19 mouse cellular contexts compared by ENCODE assay signal in genomic region chr11:35863653-35864052, GRCm38 (mm10). TPM values are rescaled to one million over a fixed set of nuclear protein-coding genes. Genes with fewer than 3 reads are reported as not detected.
DNase-seq lines count a peak whose midpoint lies in the region; ATAC-seq and TF ChIP-seq lines count a peak whose summit lies in the region.
"Had no signal": no experiment of that assay in that cellular context is flagged by ENCODE, and none has a peak within 500 bp of the region (broad histone marks: within the 10 kb centered on the region; RNA-seq: fewer than 3 reads in every experiment).

No protein-coding gene starts in this region.

- ATAC-seq in midbrain, embryonic 13.5 days, result no peak

- 88% methylated on average over 5 of the region's 5 CpGs for WGBS in embryonic facial prominence, embryonic 10.5 days
- WGBS in midbrain, embryonic 13.5 days, result 85% methylated on average over 5 of the region's 5 CpGs

- H3K9me3 ChIP-seq in embryonic facial prominence, embryonic 10.5 days, result no peaks in the 10 kb centered on the region
- no peaks in the 10 kb centered on the region for H3K9me3 ChIP-seq in midbrain, embryonic 13.5 days
- H3K9me3 ChIP-seq: embryonic facial prominence, embryonic 13.5 days; heart, embryonic 10.5 days; limb, embryonic 15.5 days; liver, embryonic 15.5 days had no signal

- no peak for DNase-seq in layer of hippocampus, adult 2 months (ENCODE audit: low spot score in 2 of 2)
- DNase-seq in layer of hippocampus, adult 9-11 months, result no peak
- DNase-seq in brain, adult 2 months (ENCODE audit: low read depth, low spot score), result peak; percentile 77
- DNase-seq in embryonic facial prominence, embryonic 10.5 days (ENCODE audit: low spot score), result no peak
- DNase-seq in gastrocnemius, postnatal 36 days, result no peak
- no peak for DNase-seq in adipocyte (ENCODE audit: low spot score)
- DNase-seq: adrenal gland, adult 8-10 months; cerebellum, postnatal 10 days; heart, postnatal 10 days; kidney, adult 2 months; kidney, postnatal 10 days; thymus, adult 18-20 months; thymus, postnatal 4 days had no signal

- H3K4me3 ChIP-seq in layer of hippocampus, adult 2 months, result no peak overlapping the region
- H3K4me3 ChIP-seq in embryonic facial prominence, embryonic 10.5 days, result no peak overlapping the region
- no peak overlapping the region for H3K4me3 ChIP-seq in midbrain, embryonic 13.5 days (replicated peaks)
- H3K4me3 ChIP-seq: embryonic facial prominence, embryonic 13.5 days; heart, embryonic 10.5 days; limb, embryonic 15.5 days; liver, embryonic 15.5 days had no signal

- no peaks in the 10 kb centered on the region for H3K27me3 ChIP-seq in embryonic facial prominence, embryonic 10.5 days (replicated peaks; ENCODE audit: low read depth, poor library complexity, severe bottlenecking)
- H3K27me3 ChIP-seq in midbrain, embryonic 13.5 days, result no peaks in the 10 kb centered on the region
- H3K27me3 ChIP-seq: embryonic facial prominence, embryonic 13.5 days; limb, embryonic 15.5 days; liver, embryonic 15.5 days had no signal

- peaks cover 35% of the 10 kb centered on the region for H3K4me1 ChIP-seq in embryonic facial prominence, embryonic 10.5 days
- H3K4me1 ChIP-seq in midbrain, embryonic 13.5 days (replicated peaks), result peaks cover 39% of the 10 kb centered on the region
- H3K4me1 ChIP-seq: liver, embryonic 15.5 days had no signal

- intact Hi-C loops in gastrocnemius, postnatal 36 days (cut with DNase I), result no loop called here

- no peak overlapping the region for H3K9ac ChIP-seq in midbrain, embryonic 13.5 days (replicated peaks)
- H3K9ac ChIP-seq: embryonic facial prominence, embryonic 13.5 days; limb, embryonic 15.5 days; liver, embryonic 15.5 days had no signal

- TF ChIP-seq CTCF in layer of hippocampus, adult 2 months (conservative IDR thresholded peaks at IDR 0.05), result no peak

- peak overlapping the region; percentile 80 for H3K27ac ChIP-seq in layer of hippocampus, adult 2 months
- peak overlapping the region; percentile 89; the same call in 1 of the 2 replicates for H3K27ac ChIP-seq in embryonic facial prominence, embryonic 10.5 days (replicated peaks)
- H3K27ac ChIP-seq in midbrain, embryonic 13.5 days, result peak overlapping the region; percentile 95
- H3K27ac ChIP-seq: embryonic facial prominence, embryonic 13.5 days; heart, embryonic 10.5 days; limb, embryonic 15.5 days; liver, embryonic 15.5 days; macrophage had no signal

- no peak overlapping the region for H3K4me2 ChIP-seq in midbrain, embryonic 13.5 days (replicated peaks)
- H3K4me2 ChIP-seq: embryonic facial prominence, embryonic 13.5 days; limb, embryonic 15.5 days; liver, embryonic 15.5 days had no signal

- H3K36me3 ChIP-seq in embryonic facial prominence, embryonic 10.5 days (replicated peaks), result peaks cover 30% of the 10 kb centered on the region
- H3K36me3 ChIP-seq in midbrain, embryonic 13.5 days, result peaks cover 18% of the 10 kb centered on the region
- H3K36me3 ChIP-seq: liver, embryonic 15.5 days had no signal

RNA-seq across cellular contexts. Expression of gene Rars, which starts 29.3 kb away (rescaled TPM):
- total RNA-seq in layer of hippocampus, adult 2 months (2021), result 10 to 100 TPM; 45.6 to 53.6 TPM
- polyA plus RNA-seq in embryonic facial prominence, embryonic 10.5 days (2016; fragmentation: Nextera tagmentation; extraction: Ambion mirVana), result 110 and 115 TPM in 2 replicates
- 74.0 and 80.0 TPM in 2 replicates for polyA plus RNA-seq in midbrain, embryonic 13.5 days (2015; fragmentation: Nextera tagmentation; extraction: Ambion mirVana)
- total RNA-seq in gastrocnemius, postnatal 36 days (2021), result 10 to 100 TPM; 39.3 to 42.6 TPM
